Mouse (Mus musculus) small intestine, adult 2 months (tissue): ENCODE measurements at regions not wholly inside any gene's neighbourhood (a gene's known extent, or its start where the extent isn't known, plus 50 kb on each side); places are given as distances from the start of the nearest gene placed in this dataset.

Experiments used
- H3K27ac ChIP-seq: fragments of 200-500 bp; 2 replicates; pipeline ENCODE4 v1.5.1; 2012; ENCODE audit warnings: low read depth, low read length, control low read depth, inconsistent platforms; ENCODE audit not compliant: insufficient read depth
- H3K27me3 ChIP-seq: fragments of 200-500 bp; 2 replicates; pipeline ENCODE4 v1.6.1; 2012; ENCODE audit warnings: mild to moderate bottlenecking, moderate library complexity, low read length, inconsistent platforms; ENCODE audit not compliant: control insufficient read depth, insufficient read depth
- H3K36me3 ChIP-seq: fragments of 200-500 bp; 2 replicates; pipeline ENCODE4 v1.6.1; 2012; ENCODE audit warnings: mild to moderate bottlenecking, low read length, control low read depth, inconsistent platforms; ENCODE audit not compliant: control insufficient read depth, insufficient read depth
- H3K4me1 ChIP-seq: fragments of 200-500 bp; 2 replicates; pipeline ENCODE4 v1.6.1; 2012; ENCODE audit warnings: low read length, inconsistent platforms, mixed read lengths; ENCODE audit not compliant: control insufficient read depth, insufficient read depth, insufficient read length
- H3K4me3 ChIP-seq: fragments of 200-500 bp; 2 replicates; pipeline ENCODE4 v1.5.1; 2012; ENCODE audit warnings: low read depth, mild to moderate bottlenecking, control low read depth, inconsistent platforms, low read length, moderate library complexity
- CTCF ChIP-seq: fragments of 200-500 bp; IDR thresholded peaks from 2 replicates; pipeline ENCODE4 v1.5.1; 2012; ENCODE audit warnings: low read depth, mild to moderate bottlenecking, control low read depth, inconsistent platforms, low read length, moderate library complexity, mixed read lengths; ENCODE audit not compliant: insufficient replicate concordance, insufficient read length; ENCODE audit errors: extremely low read depth
- POLR2A ChIP-seq: fragments of 200-500 bp; IDR thresholded peaks from 2 replicates; pipeline ENCODE4 v1.6.1; 2012; ENCODE audit warnings: low read depth, mild to moderate bottlenecking, control low read depth, inconsistent platforms, low read length, moderate library complexity
- WGBS: fragments of 180-500 bp; shearing (Covaris S2); methylation state at CpG from one replicate; pipeline ENCODE4 v1.1.7; 2018; 5-methylcytosine and 5-hydroxymethylcytosine counted together

GRCm38 (mm10) chr8:7721880-7722279 lies 939.2 kb downstream of the Efnb2 start:
- H3K4me3 ChIP-seq = no peak overlapping the region
- no peaks in the 10 kb centered on the region for H3K36me3 ChIP-seq
- H3K27ac ChIP-seq = no peak overlapping the region
- WGBS = 93% methylated on average over 3 of the region's 3 CpGs
- TF ChIP-seq POLR2A (no peak), CTCF (no peak)
- no peaks in the 10 kb centered on the region for H3K27me3 ChIP-seq
- H3K4me1 ChIP-seq = no peaks in the 10 kb centered on the region

- Histone ChIP-seq H3K36me3 (no peaks in the 10 kb centered on the region), H3K27me3 (no peaks in the 10 kb centered on the region), H3K27ac (no peak overlapping the region), H3K4me1 (no peaks in the 10 kb centered on the region), H3K4me3 (no peak overlapping the region)
- TF ChIP-seq POLR2A (no peak), CTCF (no peak)
- WGBS = 64% methylated on average over 5 of the region's 5 CpGs
Observed at GRCm38 (mm10) chr8:7718898-7719696, 941.9 kb downstream of the Efnb2 start.

GRCm38 (mm10) chr8:7710764-7711163 lies 950.3 kb downstream of the Efnb2 start:
- H3K36me3 ChIP-seq = no peaks in the 10 kb centered on the region
- TF ChIP-seq CTCF = no peak
- TF ChIP-seq POLR2A = no peak
- WGBS = 55% methylated on average over 1 of the region's 1 CpGs
- H3K27me3 ChIP-seq = no peaks in the 10 kb centered on the region
- H3K4me3 ChIP-seq = no peak overlapping the region
- no peaks in the 10 kb centered on the region for H3K4me1 ChIP-seq
- no peak overlapping the region for H3K27ac ChIP-seq

GRCm38 (mm10) chr8:7709406-7709805 lies 951.6 kb downstream of the Efnb2 start:
- no peaks in the 10 kb centered on the region for H3K27me3 ChIP-seq
- H3K4me3 ChIP-seq = no peak overlapping the region
- no peaks in the 10 kb centered on the region for H3K4me1 ChIP-seq
- TF ChIP-seq CTCF (no peak), POLR2A (no peak)
- 91% methylated on average over 1 of the region's 1 CpGs for WGBS
- no peaks in the 10 kb centered on the region for H3K36me3 ChIP-seq
- no peak overlapping the region for H3K27ac ChIP-seq

- H3K4me3 ChIP-seq = no peak overlapping the region
- WGBS = 83% methylated on average over 2 of the region's 2 CpGs
- H3K27ac ChIP-seq = no peak overlapping the region
- H3K36me3 ChIP-seq = no peaks in the 10 kb centered on the region
- H3K4me1 ChIP-seq = no peaks in the 10 kb centered on the region
- H3K27me3 ChIP-seq = no peaks in the 10 kb centered on the region
- TF ChIP-seq POLR2A (no peak), CTCF (no peak)
Observed at GRCm38 (mm10) chr8:7691355-7691996, 969.6 kb downstream of the Efnb2 start.

GRCm38 (mm10) chr8:7653804-7654203 lies 1007.2 kb downstream of the Efnb2 start:
- Histone ChIP-seq H3K4me1 (no peaks in the 10 kb centered on the region), H3K27me3 (no peaks in the 10 kb centered on the region), H3K36me3 (no peaks in the 10 kb centered on the region), H3K4me3 (no peak overlapping the region), H3K27ac (no peak overlapping the region)
- no peak for TF ChIP-seq POLR2A
- no peak for TF ChIP-seq CTCF
